Mouse (Mus musculus): ENCODE measurements around the gene Nr2c2. TPM values are rescaled to one million over a fixed set of nuclear protein-coding genes. Genes with fewer than 3 reads are reported as not detected.

The Nr2c2 gene
- total RNA-seq (2014; rRNA removed) (63.4 and 80.7 TPM in 2 replicates), polyA plus RNA-seq (2015; fragmentation: Nextera tagmentation; extraction: Ambion mirVana) (30.8 and 31.8 TPM in 2 replicates)

DNA sequence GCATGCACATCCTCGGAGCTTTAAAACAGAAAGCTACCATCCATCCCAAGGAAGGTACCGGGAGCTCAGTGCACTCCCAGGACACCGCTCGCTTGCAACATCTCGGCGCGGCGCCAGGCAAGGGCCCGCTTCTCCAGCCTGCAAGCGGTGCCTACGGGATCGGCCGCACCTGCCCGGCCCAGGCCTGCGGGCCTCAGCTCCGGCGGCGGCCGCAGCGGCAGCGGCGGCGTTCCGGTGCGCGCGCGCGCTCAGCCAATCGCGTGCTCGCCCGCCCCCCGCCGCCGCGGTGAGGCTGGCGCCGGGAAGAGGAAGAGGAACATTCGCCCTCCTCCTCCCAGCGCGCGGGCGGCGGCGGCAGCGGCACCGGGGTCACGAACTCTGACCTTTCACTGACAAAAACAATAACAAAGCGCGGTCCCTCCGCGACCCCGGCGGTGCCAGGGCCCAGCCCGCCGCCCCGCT lies at the start of gene Nr2c2:
TSS of gene Nr2c2 (plus strand) at position 261 of the 462 bp plus-strand sequence.
- DNase-seq (ENCODE audit: low spot score) (peak; percentile 94), ATAC-seq (peak; percentile 66)
- Histone ChIP-seq H3K36me3 (ENCODE audit: insufficient read depth, low read length) (no peaks in the 10 kb centered on the region), H3K27me3 (ENCODE audit: insufficient read depth, low read length) (no peaks in the 10 kb centered on the region), H3K4me3 (ENCODE audit: low read length) (peak within 1 kb of the TSS; percentile 98), H3K9me3 (ENCODE audit: low read length) (no peaks in the 10 kb centered on the region), H3K4me1 (ENCODE audit: insufficient read depth, low read length) (0 out of 2 replicates have a peak, but pooled peaks cover 10% of the 10 kb centered on the region), H3K9ac (replicated peaks; ENCODE audit: low read length) (peak within 1 kb of the TSS; percentile 99), H3K4me2 (ENCODE audit: low read depth, low read length) (peak within 1 kb of the TSS; percentile 77), H3K27ac (peak within 1 kb of the TSS; percentile 99)
- 0% methylated on average over 49 of the region's 58 CpGs for WGBS
- TF ChIP-seq CTCF (IDR thresholded peaks at IDR 0.05; ENCODE audit: low read depth) = no peak

DNA sequence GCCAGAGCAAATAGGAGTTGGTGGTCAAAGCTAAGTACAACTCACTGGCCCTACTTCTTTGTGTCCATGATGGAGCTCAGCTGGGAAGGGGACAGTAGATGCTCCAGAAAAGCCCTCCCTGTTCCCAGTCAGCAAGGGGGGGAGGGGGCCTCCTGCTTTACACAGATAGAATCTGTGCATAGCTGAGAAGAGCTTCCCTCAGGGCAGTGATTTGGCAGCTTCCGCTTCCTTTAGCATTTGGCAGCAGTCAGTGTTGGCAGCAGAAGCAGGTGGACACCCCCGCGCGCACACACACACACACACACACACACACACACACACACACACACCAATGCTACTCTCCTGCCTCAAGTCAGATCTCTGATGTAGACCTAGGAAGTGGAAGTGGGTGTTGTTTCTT lies 49.1 kb upstream of the Nr2c2 start:
- H3K4me1 ChIP-seq (ENCODE audit: insufficient read depth, low read length) = no peaks in the 10 kb centered on the region
- H3K4me2 ChIP-seq (ENCODE audit: low read depth, low read length) = no peak overlapping the region
- no peaks in the 10 kb centered on the region for H3K36me3 ChIP-seq (ENCODE audit: insufficient read depth, low read length)
- no peaks in the 10 kb centered on the region for H3K9me3 ChIP-seq (ENCODE audit: low read length)
- no peaks in the 10 kb centered on the region for H3K27me3 ChIP-seq (ENCODE audit: insufficient read depth, low read length)
- DNase-seq (ENCODE audit: low spot score) (peak; percentile 71), ATAC-seq (peak; percentile 58; the same call in 1 of the 2 replicates)
- H3K9ac ChIP-seq (replicated peaks; ENCODE audit: low read length) = no peak overlapping the region
- no peak overlapping the region for H3K27ac ChIP-seq
- no peak for TF ChIP-seq CTCF (IDR thresholded peaks at IDR 0.05; ENCODE audit: low read depth)
- 41% methylated on average over 4 of the region's 4 CpGs for WGBS
- no peak overlapping the region for H3K4me3 ChIP-seq (ENCODE audit: low read length)

DNA sequence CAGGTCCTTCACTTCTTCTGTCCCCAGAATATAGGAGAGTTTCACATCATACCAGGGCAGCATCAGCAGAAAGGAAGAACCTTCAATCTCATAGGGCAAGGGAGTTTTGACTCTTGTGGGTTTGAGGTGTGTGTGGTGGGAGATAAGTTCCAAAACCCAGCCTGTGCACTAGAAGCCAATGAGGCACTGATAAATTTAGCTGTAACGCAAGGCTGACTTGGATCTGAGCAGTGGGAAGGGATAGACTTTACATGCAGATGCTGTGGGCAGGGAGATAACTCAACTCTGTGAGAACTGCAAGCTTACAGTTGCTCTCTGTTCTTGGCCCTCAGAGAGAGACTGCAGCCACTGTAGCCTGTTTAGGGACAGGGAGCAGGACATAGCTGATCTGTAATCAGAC lies 48.3 kb upstream of the Nr2c2 start:
- DNase-seq (ENCODE audit: low spot score) (no peak), ATAC-seq (no peak)
- Histone ChIP-seq H3K4me3 (ENCODE audit: low read length) (no peak overlapping the region), H3K4me1 (ENCODE audit: insufficient read depth, low read length) (no peaks in the 10 kb centered on the region), H3K27ac (no peak overlapping the region), H3K4me2 (ENCODE audit: low read depth, low read length) (no peak overlapping the region), H3K9me3 (ENCODE audit: low read length) (no peaks in the 10 kb centered on the region), H3K27me3 (ENCODE audit: insufficient read depth, low read length) (no peaks in the 10 kb centered on the region), H3K9ac (replicated peaks; ENCODE audit: low read length) (no peak overlapping the region), H3K36me3 (ENCODE audit: insufficient read depth, low read length) (no peaks in the 10 kb centered on the region)
- no peak for TF ChIP-seq CTCF (IDR thresholded peaks at IDR 0.05; ENCODE audit: low read depth)
- 91% methylated on average over 1 of the region's 1 CpGs for WGBS

GRCm38 (mm10) chr6:92057768-92058167 lies 33.4 kb upstream of the Nr2c2 start:
- Histone ChIP-seq H3K4me1 (ENCODE audit: insufficient read depth, low read length) (no peaks in the 10 kb centered on the region), H3K36me3 (ENCODE audit: insufficient read depth, low read length) (no peaks in the 10 kb centered on the region), H3K4me3 (ENCODE audit: low read length) (no peak overlapping the region), H3K9ac (replicated peaks; ENCODE audit: low read length) (no peak overlapping the region), H3K4me2 (ENCODE audit: low read depth, low read length) (no peak overlapping the region), H3K9me3 (ENCODE audit: low read length) (no peaks in the 10 kb centered on the region), H3K27ac (no peak overlapping the region), H3K27me3 (ENCODE audit: insufficient read depth, low read length) (no peaks in the 10 kb centered on the region)
- DNase-seq (ENCODE audit: low spot score) = peak; percentile 33
- peak; percentile 65 for TF ChIP-seq CTCF (IDR thresholded peaks at IDR 0.05; ENCODE audit: low read depth)
- WGBS = 59% methylated on average over 2 of the region's 2 CpGs
- ATAC-seq = no peak

DNA sequence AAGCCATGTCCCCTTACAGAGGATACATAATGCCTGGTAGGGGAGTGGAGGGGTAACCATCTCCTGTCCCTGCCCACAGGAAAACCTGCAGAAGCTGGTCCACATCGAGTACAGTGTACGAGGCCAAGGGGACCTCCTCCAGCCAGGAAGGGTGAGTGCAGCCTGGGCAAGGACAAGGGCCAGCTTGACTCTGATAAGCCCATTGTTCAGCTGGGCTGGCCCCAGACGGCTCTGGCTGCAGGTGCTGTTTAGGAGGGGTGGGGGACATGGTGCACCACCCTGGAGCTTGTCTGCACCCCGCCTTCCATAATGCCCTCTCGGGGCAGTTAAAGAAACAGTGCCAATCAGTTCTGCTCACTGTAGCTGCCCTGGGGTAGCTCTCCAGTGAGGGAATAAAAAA lies 29.5 kb upstream of the Nr2c2 start:
- Histone ChIP-seq H3K27ac (no peak overlapping the region), H3K9ac (replicated peaks; ENCODE audit: low read length) (no peak overlapping the region), H3K4me3 (ENCODE audit: low read length) (no peak overlapping the region), H3K4me1 (ENCODE audit: insufficient read depth, low read length) (no peaks in the 10 kb centered on the region), H3K27me3 (ENCODE audit: insufficient read depth, low read length) (no peaks in the 10 kb centered on the region), H3K9me3 (ENCODE audit: low read length) (no peaks in the 10 kb centered on the region), H3K4me2 (ENCODE audit: low read depth, low read length) (no peak overlapping the region), H3K36me3 (ENCODE audit: insufficient read depth, low read length) (no peaks in the 10 kb centered on the region)
- TF ChIP-seq CTCF (IDR thresholded peaks at IDR 0.05; ENCODE audit: low read depth) = no peak
- ATAC-seq (no peak), DNase-seq (ENCODE audit: low spot score) (no peak)
- WGBS = 57% methylated on average over 5 of the region's 5 CpGs

DNA sequence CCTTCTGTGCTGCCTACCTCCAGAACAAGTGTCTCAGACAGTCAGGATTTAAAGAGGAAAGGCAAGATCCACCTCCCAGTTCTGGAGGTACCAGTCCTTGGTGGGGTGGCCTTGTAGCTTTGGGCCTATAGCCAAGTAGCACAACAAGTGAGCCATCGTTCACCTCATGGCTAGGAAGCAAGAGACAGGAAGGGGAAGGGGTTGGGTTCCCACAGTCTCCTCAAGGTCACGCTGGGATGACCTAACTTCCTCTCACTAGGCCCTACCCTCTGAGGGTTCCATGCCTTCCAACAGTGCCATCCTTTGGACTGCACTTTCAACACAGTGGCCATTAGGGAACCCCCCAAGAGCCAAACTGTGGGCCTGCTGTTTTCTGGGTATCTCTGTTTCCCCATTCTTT lies 27.7 kb upstream of the Nr2c2 start:
- Histone ChIP-seq H3K27me3 (ENCODE audit: insufficient read depth, low read length) (no peaks in the 10 kb centered on the region), H3K9ac (replicated peaks; ENCODE audit: low read length) (no peak overlapping the region), H3K4me2 (ENCODE audit: low read depth, low read length) (no peak overlapping the region), H3K9me3 (ENCODE audit: low read length) (no peaks in the 10 kb centered on the region), H3K4me1 (ENCODE audit: insufficient read depth, low read length) (no peaks in the 10 kb centered on the region), H3K27ac (no peak overlapping the region), H3K36me3 (ENCODE audit: insufficient read depth, low read length) (no peaks in the 10 kb centered on the region), H3K4me3 (ENCODE audit: low read length) (no peak overlapping the region)
- DNase-seq (ENCODE audit: low spot score) = no peak
- TF ChIP-seq CTCF (IDR thresholded peaks at IDR 0.05; ENCODE audit: low read depth) = no peak
- no peak for ATAC-seq
- WGBS = 83% methylated on average over 2 of the region's 2 CpGs

GRCm38 (mm10) chr6:92064101-92064500 lies 27.1 kb upstream of the Nr2c2 start:
- Histone ChIP-seq H3K27me3 (ENCODE audit: insufficient read depth, low read length) (no peaks in the 10 kb centered on the region), H3K4me1 (ENCODE audit: insufficient read depth, low read length) (no peaks in the 10 kb centered on the region), H3K9ac (replicated peaks; ENCODE audit: low read length) (no peak overlapping the region), H3K4me2 (ENCODE audit: low read depth, low read length) (no peak overlapping the region), H3K27ac (no peak overlapping the region), H3K36me3 (ENCODE audit: insufficient read depth, low read length) (no peaks in the 10 kb centered on the region), H3K9me3 (ENCODE audit: low read length) (no peaks in the 10 kb centered on the region), H3K4me3 (ENCODE audit: low read length) (no peak overlapping the region)
- DNase-seq (ENCODE audit: low spot score) = no peak
- WGBS = 57% methylated on average over 10 of the region's 10 CpGs
- ATAC-seq = no peak
- TF ChIP-seq CTCF (IDR thresholded peaks at IDR 0.05; ENCODE audit: low read depth) = no peak
